39 mouse cellular contexts compared by ENCODE assay signal in the genomic region with DNA sequence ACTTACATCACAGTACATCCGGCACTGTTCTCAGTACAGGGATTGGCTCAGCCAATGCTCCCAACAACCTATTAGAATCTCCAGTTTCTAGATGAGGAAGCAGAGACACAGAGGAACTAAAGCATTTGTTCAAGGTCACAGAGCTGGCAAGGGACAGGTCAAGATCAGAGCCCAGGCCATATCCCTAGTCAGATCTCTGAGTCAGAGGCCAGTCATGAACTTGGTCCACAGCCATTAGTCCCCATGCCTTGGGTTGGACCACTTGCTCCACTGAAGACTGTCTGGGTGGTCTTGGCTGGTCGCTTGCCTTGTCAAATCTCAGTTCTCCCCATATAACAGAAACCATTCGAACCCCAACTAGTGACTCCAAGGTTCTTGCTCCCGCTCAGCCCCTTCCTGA. TPM values are rescaled to one million over a fixed set of nuclear protein-coding genes. Genes with fewer than 3 reads are reported as not detected.
"Had no signal": no experiment of that assay in that cellular context is flagged by ENCODE, and none has a peak within 500 bp of the region (broad histone marks: within the 10 kb centered on the region; RNA-seq: fewer than 3 reads in every experiment).

No protein-coding gene starts in this region.

- H3K4me1 ChIP-seq: embryonic facial prominence, embryonic 12.5 days; forebrain, embryonic 15.5 days had no signal

- DNase-seq: cerebellum, adult 9-11 months; cerebellum, postnatal 10 days; cerebellum, postnatal 14 days; cerebellum, postnatal 25 days; cerebellum, postnatal 36 days; embryo, embryonic 11 days; forebrain, postnatal 0 days; gastrocnemius, adult 2 months; gastrocnemius, postnatal 10 days; gastrocnemius, postnatal 14 days; gastrocnemius, postnatal 25 days; gastrocnemius, postnatal 36 days; heart, adult 18-20 months; heart, adult 2 months had no signal

- H3K4me3 ChIP-seq: embryonic facial prominence, embryonic 10.5 days; embryonic facial prominence, embryonic 12.5 days; embryonic facial prominence, embryonic 13.5 days; embryonic facial prominence, embryonic 15.5 days; erythroblast, embryonic 14.5 days; forebrain, embryonic 10.5 days; forebrain, embryonic 13.5 days; forebrain, embryonic 15.5 days; gastrocnemius, adult 2 months; heart, adult 2 months; heart, embryonic 10.5 days; heart, embryonic 12.5 days had no signal

- H3K36me3 ChIP-seq: embryonic facial prominence, embryonic 10.5 days; embryonic facial prominence, embryonic 12.5 days; embryonic facial prominence, embryonic 13.5 days; embryonic facial prominence, embryonic 15.5 days; forebrain, embryonic 10.5 days; forebrain, embryonic 15.5 days; heart, embryonic 10.5 days; heart, embryonic 12.5 days had no signal

- ATAC-seq: forebrain, embryonic 13.5 days; forebrain, embryonic 14.5 days; forebrain, embryonic 15.5 days; forebrain, embryonic 16.5 days; forebrain, postnatal 0 days had no signal

- H3K27me3 ChIP-seq: embryonic facial prominence, embryonic 12.5 days; embryonic facial prominence, embryonic 15.5 days; forebrain, embryonic 13.5 days; forebrain, embryonic 15.5 days had no signal

- H3K27ac ChIP-seq: embryonic facial prominence, embryonic 10.5 days; embryonic facial prominence, embryonic 12.5 days; embryonic facial prominence, embryonic 13.5 days; embryonic facial prominence, embryonic 15.5 days; forebrain, embryonic 10.5 days; forebrain, embryonic 13.5 days; forebrain, embryonic 15.5 days; gastrocnemius, adult 2 months; heart, adult 2 months had no signal

- H3K9ac ChIP-seq: embryonic facial prominence, embryonic 12.5 days; embryonic facial prominence, embryonic 13.5 days; embryonic facial prominence, embryonic 15.5 days; forebrain, embryonic 13.5 days; forebrain, embryonic 15.5 days; forebrain, postnatal 0 days; heart, embryonic 12.5 days had no signal

- H3K4me2 ChIP-seq: embryonic facial prominence, embryonic 12.5 days; embryonic facial prominence, embryonic 13.5 days; embryonic facial prominence, embryonic 15.5 days; forebrain, embryonic 13.5 days; forebrain, embryonic 15.5 days; heart, embryonic 11.5 days; heart, embryonic 12.5 days had no signal

- H3K9me3 ChIP-seq: embryonic facial prominence, embryonic 10.5 days; embryonic facial prominence, embryonic 12.5 days; embryonic facial prominence, embryonic 13.5 days; embryonic facial prominence, embryonic 15.5 days; forebrain, embryonic 10.5 days; forebrain, embryonic 13.5 days; forebrain, embryonic 15.5 days; heart, embryonic 10.5 days; heart, embryonic 12.5 days had no signal

RNA-seq across cellular contexts. Expression of a gene that starts 1.3 kb away (rescaled TPM):
- total RNA-seq: granulocyte monocyte progenitor cell, adult 5-6 weeks had no signal
- polyA plus RNA-seq: erythroblast, embryonic 14.5 days had no signal

RNA-seq across cellular contexts. Expression of a gene that starts 17.6 kb away (rescaled TPM):
- total RNA-seq: common myeloid progenitor, adult 5-6 weeks; forebrain, postnatal 0 days; gastrocnemius, adult 18-20 months; gastrocnemius, adult 2 months; gastrocnemius, postnatal 10 days; gastrocnemius, postnatal 25 days; gastrocnemius, postnatal 36 days; granulocyte monocyte progenitor cell, adult 5-6 weeks; heart, adult 18-20 months; heart, adult 2 months had no signal
- polyA plus RNA-seq: cortical plate, adult 2 months; embryonic facial prominence, embryonic 10.5 days; embryonic facial prominence, embryonic 11.5 days; embryonic facial prominence, embryonic 12.5 days; embryonic facial prominence, embryonic 13.5 days; embryonic facial prominence, embryonic 14.5 days; embryonic facial prominence, embryonic 15.5 days; erythroblast, embryonic 14.5 days; forebrain, embryonic 10.5 days; forebrain, embryonic 11.5 days; forebrain, embryonic 13.5 days; forebrain, embryonic 14.5 days; forebrain, embryonic 15.5 days; forebrain, embryonic 16.5 days; forebrain, postnatal 0 days; heart, adult 2 months; heart, embryonic 11.5 days; heart, embryonic 12.5 days had no signal

RNA-seq across cellular contexts. Expression of a gene that starts 50.9 kb away (rescaled TPM):
- total RNA-seq: common myeloid progenitor, adult 5-6 weeks; forebrain, postnatal 0 days; gastrocnemius, adult 18-20 months; gastrocnemius, adult 2 months; gastrocnemius, adult 8-10 months; gastrocnemius, postnatal 10 days; gastrocnemius, postnatal 14 days; gastrocnemius, postnatal 25 days; gastrocnemius, postnatal 36 days; gastrocnemius, postnatal 4 days; granulocyte monocyte progenitor cell, adult 5-6 weeks; heart, adult 18-20 months; heart, adult 2 months; heart, adult 8-10 months had no signal
- polyA plus RNA-seq: cortical plate, adult 2 months; embryonic facial prominence, embryonic 10.5 days; embryonic facial prominence, embryonic 11.5 days; embryonic facial prominence, embryonic 12.5 days; embryonic facial prominence, embryonic 13.5 days; embryonic facial prominence, embryonic 14.5 days; embryonic facial prominence, embryonic 15.5 days; erythroblast, embryonic 14.5 days; forebrain, embryonic 10.5 days; forebrain, embryonic 11.5 days; forebrain, embryonic 13.5 days; forebrain, embryonic 14.5 days; forebrain, embryonic 15.5 days; forebrain, embryonic 16.5 days; forebrain, postnatal 0 days; frontal cortex, adult 2 months; gonadal fat pad, adult 2 months; heart, adult 2 months; heart, embryonic 10.5 days; heart, embryonic 11.5 days; heart, embryonic 12.5 days had no signal
